Mouse (Mus musculus): Measurements from ENCODE around the gene Galm.
"Not testable (repeated sequence)": the region's sequence is repeated elsewhere in the genome, so short reads cannot be mapped to it uniquely, and the experiment has no call there.

The Galm gene

DNA sequence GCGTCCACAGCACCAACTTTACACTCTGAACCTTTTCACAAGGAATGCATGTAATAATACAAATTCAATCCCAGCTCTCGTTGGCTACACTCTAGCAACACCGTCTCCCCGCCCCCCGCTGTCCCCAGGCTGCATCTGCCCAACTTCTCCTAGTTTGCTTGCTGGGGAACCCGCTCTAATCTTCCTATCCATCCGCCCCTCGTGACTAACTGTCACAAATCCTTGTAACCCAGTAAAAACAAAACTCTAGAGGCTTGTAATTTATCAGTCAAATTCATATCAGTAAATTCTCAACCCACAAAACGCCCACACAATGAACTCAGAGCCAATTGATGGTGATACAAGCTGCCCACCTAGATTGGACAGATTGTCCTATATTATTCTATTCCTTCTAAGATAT, 93.9 kb downstream of the Galm start:
- DNase-seq = no peak

DNA sequence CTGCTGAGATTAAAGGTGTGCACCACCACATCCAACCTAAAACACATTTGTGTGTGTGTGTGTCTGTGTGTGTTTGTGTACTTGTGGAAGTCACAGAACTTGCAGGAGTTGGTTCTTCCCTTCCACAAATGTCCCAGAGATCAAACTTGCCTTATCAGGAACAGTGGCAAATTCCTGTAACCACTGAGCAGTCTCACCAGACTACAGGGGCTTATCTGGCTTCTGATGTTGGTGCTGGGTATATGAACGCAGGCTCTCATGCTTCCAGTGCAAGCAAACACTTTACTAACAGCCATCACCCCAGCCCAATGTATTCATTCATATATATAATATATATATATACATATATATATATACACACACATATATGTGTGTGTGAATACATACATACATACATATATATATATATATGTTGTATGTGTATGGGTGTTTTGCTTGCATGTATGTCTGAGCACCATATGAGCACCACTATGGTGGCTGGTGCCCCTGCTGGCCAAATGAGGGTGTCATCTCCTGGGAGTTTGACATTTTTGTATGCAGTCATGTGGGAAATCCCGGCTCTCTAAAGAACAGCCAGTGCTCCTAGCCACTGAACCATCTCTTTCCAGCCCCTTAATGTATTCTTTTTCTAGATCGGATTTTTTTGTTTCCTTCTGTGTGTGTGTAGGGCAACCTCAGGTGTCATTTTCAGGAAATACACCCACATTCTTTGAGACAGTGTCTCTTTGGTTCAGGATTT, 94.8 kb downstream of the Galm start:
- DNase-seq = no peak

DNA sequence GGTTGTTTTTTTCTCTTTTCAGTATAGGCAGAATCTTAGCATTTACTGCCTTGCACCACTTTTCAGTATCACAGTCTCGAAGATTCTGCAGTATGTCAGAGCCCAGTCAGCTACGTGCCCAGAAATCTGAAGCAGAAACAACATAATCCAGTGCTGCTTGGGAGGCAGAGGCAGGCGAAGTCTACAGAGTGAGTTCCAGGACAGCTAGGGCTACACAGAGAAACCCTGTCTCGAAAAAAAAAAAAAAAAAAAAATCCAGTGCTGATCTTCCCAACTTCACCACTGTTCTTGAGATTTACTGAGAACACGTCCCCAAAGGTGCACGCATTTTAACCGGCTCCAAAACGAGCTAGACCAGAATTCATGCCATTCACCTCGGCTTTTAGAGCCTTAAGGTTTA, 96.6 kb downstream of the Galm start:
- DNase-seq = no peak

GRCm38 (mm10) chr17:80224326-80225116, 97.2 kb downstream of the Galm start, which contains the start of gene Gemin6:
Gene Gemin6, plus strand, starts transcription at chr17:80224441.
- peak; percentile 90 to 93 for DNase-seq

- not testable (repeated sequence) for DNase-seq
These were observed 97.9 kb downstream of the Galm start for GRCm38 (mm10) chr17:80225142-80225541.

- DNase-seq = peak; percentile 12 to 19
These were observed 102.1 kb downstream of the Galm start for GRCm38 (mm10) chr17:80229396-80229795.

DNA sequence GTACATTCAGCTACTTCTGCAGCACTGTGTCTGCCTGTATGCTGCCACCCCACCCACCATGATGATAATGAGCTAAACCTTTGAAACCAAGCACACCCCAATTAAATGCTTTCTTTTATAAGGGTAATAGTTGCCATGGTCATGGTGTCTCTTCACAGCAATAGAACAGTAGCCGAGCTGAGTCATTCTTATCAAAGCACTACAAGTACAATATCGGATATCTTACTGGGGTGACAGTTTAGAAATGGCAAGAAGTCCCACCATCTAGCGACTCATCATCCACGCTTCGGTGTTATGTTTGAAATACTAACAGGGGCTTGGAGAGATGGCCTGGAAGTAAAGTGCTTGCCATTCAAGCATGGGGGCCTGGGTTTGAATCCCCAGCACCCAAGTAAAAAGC, 106.6 kb downstream of the Galm start:
- DNase-seq = no peak

- DNase-seq = no peak
These were observed 107.1 kb downstream of the Galm start for GRCm38 (mm10) chr17:80234376-80234775.
